Mouse (Mus musculus): ENCODE results near the gene Calm4. TPM values are rescaled to one million over a fixed set of nuclear protein-coding genes. Genes with fewer than 3 reads are reported as not detected.
"Not testable (repeated sequence)": the region's sequence is repeated elsewhere in the genome, so short reads cannot be mapped to it uniquely, and the experiment has no call there.

Calm4 gene
- not detected for total RNA-seq (2021)

DNA sequence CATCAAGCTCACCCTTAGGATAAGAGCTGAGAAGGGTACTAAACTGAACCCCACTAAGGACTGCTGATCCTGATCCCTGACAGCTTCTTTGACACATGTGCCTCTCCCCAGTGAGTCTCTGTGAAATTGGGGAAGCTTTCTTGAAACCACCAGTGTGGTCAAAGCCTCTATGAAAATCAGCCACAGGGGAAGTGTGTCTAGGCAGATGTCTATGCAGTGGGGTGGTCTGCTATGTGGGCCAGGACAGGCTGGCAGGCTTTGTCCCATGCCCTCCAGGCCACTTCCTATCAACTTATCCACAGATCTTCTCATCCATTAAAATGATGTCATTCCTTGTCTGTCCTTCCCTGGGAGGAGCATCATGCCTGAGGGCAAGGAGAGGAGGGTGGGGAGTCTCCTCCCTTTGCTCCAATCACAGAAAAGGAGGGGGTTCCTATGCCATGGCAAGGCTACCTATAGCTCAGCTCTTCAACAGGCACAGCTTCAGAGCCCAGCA lies at the start of gene Calm4:
TSS of gene Calm4 (plus strand) at position 446 of the 496 bp plus-strand sequence.
- intact Hi-C loops (cut with DNase I); DNase-seq (ENCODE audit: low spot score in 2 of 2): not testable (repeated sequence)

- DNase-seq (ENCODE audit: low spot score in 2 of 2) = no peak
- intact Hi-C loops (cut with DNase I) = no loop called here
These were observed 49.0 kb upstream of the Calm4 start for GRCm38 (mm10) chr13:3788588-3788987.

GRCm38 (mm10) chr13:3789531-3789930 lies 48.0 kb upstream of the Calm4 start:
- DNase-seq (ENCODE audit: low spot score in 2 of 2) = no peak
- intact Hi-C loops (cut with DNase I) = no loop called here

- intact Hi-C loops (cut with DNase I) = no loop called here
- no peak for DNase-seq (ENCODE audit: low spot score in 2 of 2)
These were observed 40.9 kb upstream of the Calm4 start for GRCm38 (mm10) chr13:3796649-3797048.

DNA sequence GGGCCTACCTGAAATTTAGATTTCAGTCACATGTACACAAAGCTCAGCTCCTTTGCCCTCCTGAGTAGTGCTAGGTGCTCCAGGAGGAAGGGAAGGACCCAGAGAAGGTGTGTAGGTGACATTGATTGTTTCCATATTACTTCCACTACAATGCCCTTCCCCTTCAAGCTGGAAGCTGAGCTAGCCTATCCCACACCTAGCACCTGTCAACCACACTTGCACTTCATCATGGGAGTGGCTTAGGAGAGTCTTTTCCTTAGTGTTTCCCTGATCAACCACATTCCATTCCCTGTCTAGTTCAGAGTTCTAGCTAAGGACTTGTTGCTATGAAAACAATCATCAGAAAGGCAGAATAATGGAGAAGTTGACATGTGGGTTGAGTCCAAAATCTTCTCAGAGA lies 38.8 kb upstream of the Calm4 start:
- DNase-seq (ENCODE audit: low spot score in 2 of 2) = no peak
- intact Hi-C loops (cut with DNase I) = no loop called here

GRCm38 (mm10) chr13:3799386-3799785 lies 38.2 kb upstream of the Calm4 start:
- no peak for DNase-seq (ENCODE audit: low spot score in 2 of 2)
- intact Hi-C loops (cut with DNase I) = no loop called here

- DNase-seq (ENCODE audit: low spot score in 2 of 2) = no peak
- intact Hi-C loops (cut with DNase I) = no loop called here
These were observed 33.4 kb upstream of the Calm4 start, which contains the start of gene Calml3 for GRCm38 (mm10) chr13:3804186-3804585. TSS of gene Calml3 (minus strand) at chr13:3804316.

DNA sequence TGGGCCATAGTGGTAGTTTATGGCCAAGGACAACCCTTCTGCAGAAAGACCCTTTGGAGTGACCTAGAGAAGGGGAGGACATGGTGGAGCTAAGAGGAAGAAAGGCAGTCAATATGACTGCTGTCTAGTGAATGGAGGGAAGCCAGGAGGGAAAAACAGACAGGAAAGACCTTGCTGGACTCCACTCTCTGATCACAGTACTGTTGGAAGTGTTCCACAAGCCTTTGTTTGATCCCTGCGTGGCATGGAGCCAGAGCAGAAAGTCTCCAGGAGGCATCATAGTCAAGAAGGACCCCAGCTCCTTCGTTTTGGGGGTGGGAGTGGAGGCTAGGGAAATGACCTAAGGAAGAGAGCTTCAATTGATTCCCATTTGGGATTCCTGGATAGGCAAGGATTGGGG lies 32.4 kb upstream of the Calm4 start:
- intact Hi-C loops (cut with DNase I) = no loop called here

GRCm38 (mm10) chr13:3805638-3806037 lies 31.9 kb upstream of the Calm4 start:
- no peak for DNase-seq (ENCODE audit: low spot score in 2 of 2)
- intact Hi-C loops (cut with DNase I) = no loop called here

More for the DNA sequence above, 32.4 kb upstream of the Calm4 start:
- DNase-seq (ENCODE audit: low spot score in 2 of 2) = no peak

DNA sequence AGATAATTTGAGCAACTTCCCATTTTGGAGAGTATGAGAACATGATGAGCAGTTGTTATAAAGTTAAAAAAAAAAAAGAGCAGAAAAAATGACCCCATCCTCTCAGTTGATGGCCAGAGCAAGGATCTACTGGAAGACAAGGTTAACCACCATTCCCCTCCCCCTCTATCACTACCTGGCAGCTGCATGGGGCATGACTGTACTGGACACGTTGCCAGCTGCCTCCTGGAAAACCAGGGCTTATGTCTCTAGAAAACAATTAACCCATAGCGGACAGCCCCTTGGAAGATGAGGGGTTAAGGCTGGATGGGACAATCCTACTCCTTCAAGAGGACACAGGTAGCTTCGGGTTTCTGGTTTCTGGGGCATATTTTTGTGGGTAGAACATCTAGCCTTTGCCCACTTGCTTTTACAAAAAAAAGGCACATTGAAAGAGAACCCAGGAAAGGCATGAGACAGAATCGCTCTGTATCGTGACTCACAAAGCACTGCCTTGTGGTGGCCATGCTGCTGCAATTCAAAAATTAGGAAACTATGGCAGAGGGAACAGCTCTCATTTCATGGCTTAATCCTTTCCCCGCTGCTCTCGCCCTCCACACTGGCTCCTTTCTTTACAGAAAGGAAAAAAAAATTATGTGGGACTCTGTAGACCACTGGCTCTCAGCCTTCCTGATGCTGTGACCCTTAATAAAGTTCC lies 30.3 kb upstream of the Calm4 start:
- DNase-seq (ENCODE audit: low spot score in 2 of 2) = no peak
- intact Hi-C loops (cut with DNase I) = no loop called here

GRCm38 (mm10) chr13:3818012-3818739 lies 19.4 kb upstream of the Calm4 start:
- intact Hi-C loops (cut with DNase I) = no loop called here
- no peak for DNase-seq (ENCODE audit: low spot score in 2 of 2)

- intact Hi-C loops (cut with DNase I) = no loop called here
- DNase-seq (ENCODE audit: low spot score in 2 of 2) = no peak
These were observed 18.8 kb upstream of the Calm4 start for GRCm38 (mm10) chr13:3818740-3819076.

DNA sequence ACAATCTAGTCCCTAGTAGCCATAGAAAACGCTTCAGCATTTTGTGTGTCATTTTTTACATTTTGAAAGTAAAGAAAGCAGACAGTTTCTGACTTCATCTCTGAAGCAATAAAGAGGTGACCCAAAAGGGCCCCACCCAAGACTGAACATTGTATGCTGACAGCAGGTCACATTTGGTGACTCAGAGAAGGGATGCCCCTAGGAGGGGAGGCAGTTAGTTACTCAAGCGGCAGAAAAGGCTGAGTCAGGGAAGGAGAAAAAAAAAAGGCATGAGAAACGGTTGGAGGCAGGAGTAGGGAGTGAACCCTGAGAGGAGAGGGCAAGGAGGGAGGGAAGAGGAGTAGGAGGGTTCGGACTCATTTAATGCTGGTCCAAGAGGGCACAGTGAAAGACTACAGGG lies 15.5 kb upstream of the Calm4 start:
- DNase-seq (ENCODE audit: low spot score in 2 of 2) = no peak
- intact Hi-C loops (cut with DNase I) = no loop called here

DNA sequence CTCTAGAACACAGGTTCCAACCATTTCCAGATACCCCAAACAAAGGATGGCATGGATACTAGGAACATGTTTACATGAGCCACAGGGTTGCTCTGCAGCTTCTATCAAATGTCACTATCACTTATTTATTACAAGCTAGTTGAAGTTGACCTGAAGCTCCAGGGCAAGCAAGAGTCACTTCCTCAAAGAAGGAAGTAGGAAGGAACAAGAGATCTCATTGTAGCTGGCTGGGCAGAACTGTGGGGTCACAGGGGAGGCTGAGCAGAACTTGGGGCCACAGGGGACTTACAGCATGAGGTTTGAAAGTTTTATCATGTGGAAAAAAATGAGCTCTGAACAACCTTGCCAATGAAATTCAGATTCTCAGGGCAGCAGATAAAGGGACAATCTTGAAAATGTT lies 11.8 kb upstream of the Calm4 start:
- no peak for DNase-seq (ENCODE audit: low spot score in 2 of 2)
- intact Hi-C loops (cut with DNase I) = no loop called here

DNA sequence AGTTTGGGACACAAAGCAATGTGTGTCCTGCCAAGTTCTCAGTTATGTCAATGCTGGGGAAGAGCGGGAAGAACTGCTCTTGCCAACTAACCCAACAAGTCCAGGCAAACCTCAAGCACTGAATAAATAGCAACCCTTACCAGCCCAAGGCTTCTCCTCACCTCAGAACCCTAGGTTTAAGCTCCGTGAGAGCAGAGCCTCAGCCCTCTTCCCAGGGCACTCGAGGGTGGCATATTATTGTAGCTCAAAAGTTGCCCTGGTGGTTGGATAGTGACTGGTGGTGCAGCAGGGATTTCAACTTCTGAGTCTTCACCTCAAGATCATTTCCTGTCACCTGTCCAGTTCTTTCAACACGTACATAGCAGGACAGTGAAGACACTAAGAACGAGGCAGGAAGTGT lies 6.0 kb upstream of the Calm4 start:
- DNase-seq (ENCODE audit: low spot score in 2 of 2) = no peak
- intact Hi-C loops (cut with DNase I) = no loop called here

DNA sequence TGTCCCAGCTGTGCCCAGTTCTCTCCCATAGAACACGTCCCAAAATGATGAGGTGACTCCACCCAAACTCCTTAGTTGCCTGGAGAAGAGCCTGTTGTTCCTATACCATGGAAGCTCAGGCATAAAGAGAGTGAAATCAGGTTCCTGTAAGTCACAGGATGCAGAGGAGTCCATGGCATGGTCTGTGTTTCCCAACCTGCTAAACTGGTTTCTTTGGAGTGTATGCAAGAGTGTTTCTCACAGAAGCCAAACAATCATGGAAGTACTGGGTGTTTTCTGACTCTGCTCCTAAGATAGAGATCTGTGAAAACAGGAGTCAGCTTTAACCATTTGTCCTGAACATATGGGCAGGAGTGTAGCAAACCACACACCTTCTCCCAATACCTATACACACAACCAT lies 5.6 kb upstream of the Calm4 start:
- intact Hi-C loops (cut with DNase I) = no loop called here

GRCm38 (mm10) chr13:3832450-3832849 lies 5.1 kb upstream of the Calm4 start:
- intact Hi-C loops (cut with DNase I) = no loop called here
- no peak for DNase-seq (ENCODE audit: low spot score in 2 of 2)

More for the DNA sequence above, 5.6 kb upstream of the Calm4 start:
- DNase-seq (ENCODE audit: low spot score in 2 of 2) = no peak

DNA sequence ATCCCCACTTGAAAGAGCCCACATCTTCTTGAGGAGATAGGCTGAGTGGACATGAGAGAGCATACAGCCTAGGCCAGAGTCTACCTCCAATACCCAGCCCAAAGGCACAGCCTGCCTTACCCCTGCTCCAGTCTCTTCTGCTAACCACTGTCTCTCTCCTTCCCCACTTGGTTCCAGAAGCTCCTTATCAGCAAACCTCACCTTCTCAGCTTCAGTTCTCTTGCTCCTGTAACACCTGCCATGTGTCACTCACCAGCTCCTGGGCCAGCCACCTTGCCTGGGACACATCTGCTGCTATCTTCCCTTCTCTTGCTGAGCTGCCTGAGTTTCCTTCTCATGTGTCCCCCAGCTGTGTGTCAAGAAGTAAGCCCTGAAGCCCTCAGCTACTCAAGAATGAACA lies 3.9 kb upstream of the Calm4 start:
- intact Hi-C loops (cut with DNase I); DNase-seq (ENCODE audit: low spot score in 2 of 2): not testable (repeated sequence)

- intact Hi-C loops (cut with DNase I); DNase-seq (ENCODE audit: low spot score in 2 of 2): not testable (repeated sequence)
These were observed 3.1 kb downstream of the Calm4 start for GRCm38 (mm10) chr13:3840662-3841061.

- no peak for DNase-seq (ENCODE audit: low spot score in 2 of 2)
- intact Hi-C loops (cut with DNase I) = no loop called here
These were observed 12.8 kb downstream of the Calm4 start for GRCm38 (mm10) chr13:3850330-3850729.
